Mouse (Mus musculus) stomach, postnatal 0 days (tissue): ENCODE data around the gene Slc44a4. TPM values are rescaled to one million over a fixed set of nuclear protein-coding genes. Genes with fewer than 3 reads are reported as not detected.

ENCODE experiments used
- ATAC-seq: fragments of 200-750 bp; cut with Nextera tagmentation; 2 replicates; pipeline ENCODE4 v1.8.0; 2017; ENCODE audit not compliant: low FRiP score, low TSS enrichment
- DNase-seq: peaks from one replicate; pipeline ENCODE4 v3.0.0-alpha.2; 2016; ENCODE audit warnings: low spot score
- H3K27ac ChIP-seq: fragments of 300-500 bp; sonication (generic); replicated peaks from 2 replicates; pipeline ENCODE4 v1.5.1; 2014; ENCODE audit warnings: mild to moderate bottlenecking, control low read depth
- H3K27me3 ChIP-seq: fragments of 300-500 bp; sonication (generic); 2 replicates; pipeline ENCODE4 v1.6.1; 2014; ENCODE audit warnings: low read length; ENCODE audit not compliant: control insufficient read depth, insufficient read depth
- H3K36me3 ChIP-seq: fragments of 300-500 bp; sonication (generic); 2 replicates; pipeline ENCODE4 v1.6.1; 2014; ENCODE audit warnings: low read length, mixed read lengths; ENCODE audit not compliant: control insufficient read depth, insufficient read depth
- H3K4me1 ChIP-seq: fragments of 300-500 bp; sonication (generic); replicated peaks from 2 replicates; pipeline ENCODE4 v1.6.1; 2014; ENCODE audit warnings: antibody characterized with exemption; ENCODE audit not compliant: control insufficient read depth, insufficient read depth
- H3K4me2 ChIP-seq: fragments of 300-500 bp; sonication (generic); replicated peaks from 2 replicates; pipeline ENCODE4 v1.6.1; 2014; ENCODE audit warnings: low read depth, mild to moderate bottlenecking, control low read depth, moderate library complexity
- H3K4me3 ChIP-seq: fragments of 300-500 bp; sonication (generic); 2 replicates; pipeline ENCODE4 v1.5.1; 2014; ENCODE audit warnings: low read depth, low read length, control low read depth
- H3K9ac ChIP-seq: fragments of 300-500 bp; sonication (generic); 2 replicates; pipeline ENCODE4 v1.6.1; 2014; ENCODE audit warnings: mild to moderate bottlenecking, low read length, control low read depth, mixed read lengths
- H3K9me3 ChIP-seq: fragments of 300-500 bp; sonication (generic); 2 replicates; pipeline ENCODE4 v1.6.1; 2016; ENCODE audit warnings: low read length; ENCODE audit not compliant: control insufficient read depth
- CTCF ChIP-seq: IDR thresholded peaks from 2 replicates; pipeline ENCODE4 v1.5.1; 2016; ENCODE audit warnings: antibody characterized with exemption, low read depth, mild to moderate bottlenecking, moderate library complexity
- EP300 ChIP-seq: optimal IDR thresholded peaks from 2 replicates; pipeline ENCODE3; 2016; ENCODE audit warnings: antibody characterized with exemption
- WGBS: fragments of 180-500 bp; shearing (Covaris S2); extraction: QIAGEN DNeasy Blood & Tissue Kit; methylation state at CpG from one replicate; pipeline ENCODE4 v1.1.7; 2014; 5-methylcytosine and 5-hydroxymethylcytosine counted together
- polyA plus RNA-seq: library from polyadenylated mRNA; unstranded; fragments of >200 nt; fragmentation: Nextera tagmentation; extraction: Ambion mirVana; gene quantifications from 2 replicates; pipeline ENCODE4 v1.2.1, GENCODE M21; 2015

The Slc44a4 gene
- polyA plus RNA-seq, 1 experiment from 2014 or later: 31.2 TPM

DNA sequence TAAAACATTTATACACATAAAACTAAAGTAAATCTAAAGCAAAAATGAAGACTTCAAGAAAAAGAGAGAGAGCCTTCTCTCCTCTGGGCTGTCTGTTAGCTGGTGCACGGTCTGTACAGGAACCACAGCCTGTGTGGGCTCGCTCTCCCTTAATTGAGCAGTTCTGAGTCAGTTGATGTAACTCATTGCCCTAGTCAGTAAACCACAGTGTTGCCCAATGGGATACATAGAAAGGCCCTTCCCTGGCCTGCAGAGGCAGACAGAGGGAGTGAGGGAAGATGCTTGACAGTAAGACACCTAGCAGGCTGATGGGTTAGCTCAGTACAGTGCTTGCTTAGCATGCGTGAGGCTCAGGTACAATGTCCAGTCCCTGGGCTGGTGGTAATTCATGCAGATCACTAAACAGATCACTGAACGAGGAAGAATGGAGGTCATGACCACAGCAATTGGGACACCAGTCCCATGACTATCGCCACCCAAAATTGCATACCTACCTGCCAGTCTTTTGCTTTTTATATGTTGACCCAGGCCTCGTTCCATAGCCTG lies 23.8 kb downstream of the Slc44a4 start:
- no peak overlapping the region for H3K4me2 ChIP-seq
- no peak overlapping the region for H3K9ac ChIP-seq
- H3K4me3 ChIP-seq: no peak overlapping the region
- TF ChIP-seq EP300: no peak
- no peak for TF ChIP-seq CTCF
- 76% methylated on average over 6 of the region's 6 CpGs for WGBS
- H3K36me3 ChIP-seq: no peaks in the 10 kb centered on the region; the same call in 1 of the 2 replicates
- H3K4me1 ChIP-seq: no peaks in the 10 kb centered on the region
- H3K27me3 ChIP-seq: no peaks in the 10 kb centered on the region
- no peak overlapping the region for H3K27ac ChIP-seq
- no peaks in the 10 kb centered on the region for H3K9me3 ChIP-seq
- DNase-seq (no peak), ATAC-seq (no peak)

DNA sequence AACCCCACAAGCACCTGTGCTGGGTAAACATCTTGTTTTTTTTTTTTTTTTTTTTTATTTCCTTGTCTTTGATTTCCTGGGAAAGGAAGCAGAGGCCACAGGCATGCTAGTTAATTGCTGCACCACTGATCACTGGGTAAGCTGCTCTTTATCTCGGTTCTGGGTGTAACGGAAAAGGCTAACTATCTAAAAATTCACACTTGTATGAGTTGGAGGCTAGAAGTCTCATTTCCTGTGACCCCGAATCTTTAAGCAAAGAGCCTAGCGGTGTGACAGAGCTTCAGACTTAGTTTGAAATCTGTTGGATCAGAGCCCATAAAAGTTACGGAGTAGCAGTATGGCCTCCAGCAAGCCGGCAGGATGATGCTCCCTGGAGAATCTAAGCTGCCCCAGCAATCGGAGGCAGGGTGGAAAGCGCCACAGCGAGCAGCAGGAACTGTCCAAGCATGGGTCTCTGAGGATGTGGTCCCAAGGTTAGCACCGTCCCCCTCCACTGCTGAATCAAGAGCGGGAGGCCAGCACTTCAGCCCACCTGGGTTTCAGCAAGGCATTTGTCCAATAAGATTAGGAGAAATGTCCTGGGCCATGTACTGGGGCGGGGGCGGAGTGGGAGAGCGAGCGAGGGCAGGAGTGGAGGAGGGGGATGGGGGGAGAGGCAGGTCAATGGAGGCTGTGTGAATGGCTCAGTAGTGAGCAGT lies 27.2 kb downstream of the Slc44a4 start:
- Histone ChIP-seq H3K9ac (peak overlapping the region; percentile 48), H3K4me3 (peak overlapping the region; percentile 21), H3K4me1 (no peaks in the 10 kb centered on the region), H3K27me3 (no peaks in the 10 kb centered on the region), H3K4me2 (peak overlapping the region; percentile 49), H3K36me3 (no peaks in the 10 kb centered on the region), H3K27ac (peak overlapping the region; percentile 65), H3K9me3 (no peaks in the 10 kb centered on the region)
- WGBS: 12% methylated on average over 15 of the region's 15 CpGs
- no peak for TF ChIP-seq EP300
- TF ChIP-seq CTCF: no peak
- DNase-seq: no peak
- no peak for ATAC-seq

DNA sequence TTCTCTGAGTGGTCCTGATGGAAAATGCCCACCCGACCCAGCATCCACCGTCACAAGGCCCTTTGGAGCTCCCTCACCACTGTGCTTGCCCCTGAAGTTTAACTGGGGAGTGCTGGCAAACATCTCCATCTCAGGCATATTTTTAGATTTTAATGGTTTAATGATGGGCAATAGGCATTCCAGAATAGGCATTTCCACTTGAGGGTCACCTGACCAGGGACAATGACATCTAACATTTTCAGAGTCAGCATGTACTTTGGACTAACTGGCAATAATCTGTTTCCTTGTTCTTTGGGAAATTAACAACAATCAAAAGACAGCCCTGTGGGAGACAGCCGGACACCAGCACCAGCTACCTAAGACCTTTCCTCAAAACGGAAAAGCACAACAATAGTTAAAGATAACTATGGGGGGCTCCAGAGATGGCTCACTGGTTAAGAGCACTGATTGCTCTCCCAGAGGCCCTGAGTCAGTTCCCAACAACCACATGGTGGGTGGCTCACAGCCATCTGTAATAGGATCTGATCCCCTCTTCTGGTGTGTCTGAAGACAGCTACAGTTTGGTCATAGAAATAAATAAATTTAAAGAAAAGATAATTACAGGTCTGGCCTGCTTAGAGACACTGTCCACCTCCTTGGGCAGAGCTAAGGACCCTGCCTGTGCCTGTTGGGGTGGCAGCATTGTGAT lies 29.0 kb downstream of the Slc44a4 start:
- H3K36me3 ChIP-seq: no peaks in the 10 kb centered on the region
- TF ChIP-seq EP300: no peak
- no peak for TF ChIP-seq CTCF
- no peak overlapping the region for H3K4me2 ChIP-seq
- no peak overlapping the region for H3K27ac ChIP-seq
- no peaks in the 10 kb centered on the region for H3K27me3 ChIP-seq
- no peaks in the 10 kb centered on the region for H3K9me3 ChIP-seq
- WGBS: 88% methylated on average over 4 of the region's 4 CpGs
- ATAC-seq (no peak), DNase-seq (no peak)
- no peak overlapping the region for H3K4me3 ChIP-seq
- H3K9ac ChIP-seq: no peak overlapping the region
- H3K4me1 ChIP-seq: no peaks in the 10 kb centered on the region

DNA sequence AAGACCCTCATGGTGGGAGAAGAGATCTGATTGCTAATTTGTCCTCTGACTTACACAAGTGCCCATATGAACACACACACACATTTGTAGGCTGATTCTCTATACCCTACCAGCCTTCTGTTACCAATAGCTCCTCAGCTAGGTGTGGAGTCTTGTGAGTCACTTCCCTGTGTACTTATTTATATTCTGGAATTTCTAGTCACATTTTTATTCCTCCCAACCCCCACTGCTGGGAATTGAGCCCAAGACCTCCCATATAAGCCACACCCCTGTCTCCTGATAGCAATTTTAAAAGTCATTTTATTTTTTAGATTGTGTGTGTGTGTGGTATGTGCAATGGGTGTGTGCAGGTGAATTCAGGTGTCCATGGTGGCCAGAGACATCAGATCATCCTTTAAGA lies 30.1 kb downstream of the Slc44a4 start:
- Histone ChIP-seq H3K4me1 (no peaks in the 10 kb centered on the region), H3K4me3 (no peak overlapping the region), H3K9me3 (no peaks in the 10 kb centered on the region), H3K9ac (peak overlapping the region; percentile 8; the same call in 1 of the 2 replicates), H3K36me3 (no peaks in the 10 kb centered on the region), H3K4me2 (no peak overlapping the region), H3K27ac (no peak overlapping the region), H3K27me3 (no peaks in the 10 kb centered on the region)
- DNase-seq (no peak), ATAC-seq (no peak; the same call in 1 of the 2 replicates)
- TF ChIP-seq CTCF (no peak), EP300 (no peak)

DNA sequence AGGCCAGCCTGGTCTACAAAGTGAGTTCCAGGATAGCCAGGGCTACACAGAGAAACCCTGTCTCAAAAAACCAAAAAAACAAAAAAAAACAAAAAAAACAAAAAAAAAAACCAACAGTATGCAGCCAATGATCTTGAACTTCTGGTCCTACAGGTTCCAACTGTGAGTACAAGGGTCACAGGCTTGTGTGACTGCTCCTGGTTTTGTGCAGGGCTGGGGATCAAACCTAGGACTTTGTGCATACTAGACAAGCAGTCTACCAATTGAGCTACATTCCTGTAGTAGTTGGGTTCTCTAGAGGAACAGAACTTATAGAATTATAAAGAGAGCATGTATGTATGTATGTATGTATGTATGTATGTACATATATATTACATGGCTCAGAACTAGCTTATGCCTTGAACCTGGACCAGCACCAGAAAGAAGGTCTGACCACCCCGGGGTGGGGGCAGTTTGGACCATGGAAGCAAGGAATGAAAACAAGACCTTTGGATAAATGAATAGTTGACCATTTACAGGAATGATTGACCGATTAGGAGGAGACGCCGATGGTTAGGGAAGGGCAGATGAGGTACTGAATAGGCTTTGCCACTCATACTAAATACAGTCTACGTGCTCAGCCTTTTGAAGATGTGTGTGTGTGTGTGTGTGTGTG lies 32.3 kb downstream of the Slc44a4 start:
- H3K4me1 ChIP-seq: peaks cover 5% of the 10 kb centered on the region; the same call in 1 of the 2 replicates
- no peak overlapping the region for H3K27ac ChIP-seq
- H3K4me2 ChIP-seq: no peak overlapping the region
- 86% methylated on average over 5 of the region's 5 CpGs for WGBS
- 0 out of 2 replicates have a peak, but pooled peaks cover 7% of the 10 kb centered on the region for H3K36me3 ChIP-seq
- TF ChIP-seq EP300 (no peak), CTCF (no peak)
- H3K27me3 ChIP-seq: no peaks in the 10 kb centered on the region
- DNase-seq (no peak), ATAC-seq (no peak)
- H3K9me3 ChIP-seq: no peaks in the 10 kb centered on the region
- no peak overlapping the region for H3K9ac ChIP-seq
- no peak overlapping the region for H3K4me3 ChIP-seq
